ENCODE assay signal across 24 mouse cellular contexts in genomic region chr12:51502724-51503123, GRCm38 (mm10).
"Had no signal": no experiment of that assay in that cellular context is flagged by ENCODE, and none has a peak within 500 bp of the region (broad histone marks: within the 10 kb centered on the region; RNA-seq: fewer than 3 reads in every experiment).

No protein-coding gene starts in this region.

- H3K36me3 ChIP-seq: limb, embryonic 10.5 days; limb, embryonic 13.5 days; lung, embryonic 15.5 days; midbrain, embryonic 10.5 days; midbrain, embryonic 13.5 days; neural tube, embryonic 12.5 days; neural tube, embryonic 15.5 days; stomach, embryonic 15.5 days had no signal

- H3K27ac ChIP-seq: hindbrain, postnatal 0 days; kidney, postnatal 0 days; layer of hippocampus, adult 2 months; limb, embryonic 10.5 days; limb, embryonic 13.5 days; lung, embryonic 15.5 days; midbrain, embryonic 10.5 days; midbrain, embryonic 13.5 days; neural tube, embryonic 12.5 days; neural tube, embryonic 15.5 days; stomach, embryonic 15.5 days had no signal

- H3K4me1 ChIP-seq: megakaryocyte, embryonic 14.5 days; stomach, embryonic 15.5 days had no signal

- DNase-seq: kidney, adult 18-20 months; kidney, postnatal 25 days; layer of hippocampus, adult 9-11 months; lung, adult 18-20 months; lung, postnatal 10 days; lung, postnatal 36 days; right cerebral cortex, adult 18-20 months; right cerebral cortex, postnatal 14 days; right cerebral cortex, postnatal 4 days; thymus, postnatal 25 days had no signal

- H3K4me2 ChIP-seq: limb, embryonic 13.5 days; lung, embryonic 15.5 days; midbrain, embryonic 13.5 days; neural tube, embryonic 12.5 days; neural tube, embryonic 15.5 days; stomach, embryonic 15.5 days had no signal

- H3K4me3 ChIP-seq: layer of hippocampus, adult 2 months; limb, embryonic 10.5 days; limb, embryonic 13.5 days; lung, embryonic 15.5 days; megakaryocyte, embryonic 14.5 days; midbrain, embryonic 10.5 days; midbrain, embryonic 13.5 days; neural tube, embryonic 12.5 days; neural tube, embryonic 15.5 days; stomach, embryonic 15.5 days had no signal

- ATAC-seq: hindbrain, postnatal 0 days; inflammation-experienced regulatory T-cells, adult 6 months; intestine, embryonic 16.5 days; midbrain, embryonic 13.5 days had no signal

- H3K27me3 ChIP-seq: limb, embryonic 13.5 days; lung, embryonic 15.5 days; midbrain, embryonic 13.5 days; neural tube, embryonic 12.5 days; neural tube, embryonic 15.5 days; stomach, embryonic 15.5 days had no signal

- H3K9ac ChIP-seq: limb, embryonic 13.5 days; lung, embryonic 15.5 days; midbrain, embryonic 13.5 days; neural tube, embryonic 12.5 days; neural tube, embryonic 15.5 days; stomach, embryonic 15.5 days had no signal

- H3K9me3 ChIP-seq: limb, embryonic 10.5 days; limb, embryonic 13.5 days; lung, embryonic 15.5 days; midbrain, embryonic 10.5 days; midbrain, embryonic 13.5 days; neural tube, embryonic 12.5 days; neural tube, embryonic 15.5 days; stomach, embryonic 15.5 days had no signal
